Mouse (Mus musculus) forebrain, embryonic 10.5 days (tissue): ENCODE measurements around the gene Mycbpap. TPM values are rescaled to one million over a fixed set of nuclear protein-coding genes. Genes with fewer than 3 reads are reported as not detected.

Source experiments
- DNase-seq: peaks from one replicate; pipeline ENCODE4 v3.0.0-alpha.2; 2017; ENCODE audit warnings: low spot score; ENCODE audit errors: extremely low spot score
- H3K27ac ChIP-seq: fragments of 300-500 bp; sonication (generic); 2 replicates; pipeline ENCODE4 v1.5.1; 2016; ENCODE audit warnings: mild to moderate bottlenecking
- H3K27me3 ChIP-seq: fragments of 300-500 bp; sonication (generic); 2 replicates; pipeline ENCODE4 v1.6.1; 2016; ENCODE audit warnings: mild to moderate bottlenecking; ENCODE audit not compliant: poor library complexity, severe bottlenecking
- H3K36me3 ChIP-seq: fragments of 300-500 bp; sonication (generic); replicated peaks from 2 replicates; pipeline ENCODE4 v1.6.1; 2016; ENCODE audit warnings: mild to moderate bottlenecking, moderate library complexity
- H3K4me1 ChIP-seq: fragments of 300-500 bp; sonication (generic); 2 replicates; pipeline ENCODE4 v1.6.1; 2016
- H3K4me3 ChIP-seq: fragments of 300-500 bp; sonication (generic); 2 replicates; pipeline ENCODE4 v1.5.1; 2016; ENCODE audit warnings: mild to moderate bottlenecking, moderate library complexity
- H3K9me3 ChIP-seq: fragments of 300-500 bp; sonication (generic); 2 replicates; pipeline ENCODE4 v1.6.1; 2016; ENCODE audit warnings: mild to moderate bottlenecking, moderate library complexity
- WGBS: fragments of 180-500 bp; shearing (Covaris S2); methylation state at CpG from one replicate; pipeline ENCODE4 v1.1.7; 2016; 5-methylcytosine and 5-hydroxymethylcytosine counted together
- polyA plus RNA-seq: library from polyadenylated mRNA; unstranded; fragments of >200 nt; fragmentation: Nextera tagmentation; extraction: Ambion mirVana; gene quantifications from 2 replicates; pipeline ENCODE4 v1.2.1, GENCODE M21; 2016

The Mycbpap gene
- polyA plus RNA-seq, 1 experiment from 2014 or later: 3.4 TPM

- Histone ChIP-seq H3K27me3 (peaks cover 79% of the 10 kb centered on the region), H3K4me3 (no peak overlapping the region), H3K36me3 (no peaks in the 10 kb centered on the region), H3K27ac (no peak overlapping the region), H3K4me1 (peaks cover 39% of the 10 kb centered on the region), H3K9me3 (no peaks in the 10 kb centered on the region)
- WGBS: 77% methylated on average over 5 of the region's 5 CpGs
- no peak for DNase-seq
Measured at GRCm38 (mm10) chr11:94485223-94485622, 36.3 kb downstream of the Mycbpap start.

DNA sequence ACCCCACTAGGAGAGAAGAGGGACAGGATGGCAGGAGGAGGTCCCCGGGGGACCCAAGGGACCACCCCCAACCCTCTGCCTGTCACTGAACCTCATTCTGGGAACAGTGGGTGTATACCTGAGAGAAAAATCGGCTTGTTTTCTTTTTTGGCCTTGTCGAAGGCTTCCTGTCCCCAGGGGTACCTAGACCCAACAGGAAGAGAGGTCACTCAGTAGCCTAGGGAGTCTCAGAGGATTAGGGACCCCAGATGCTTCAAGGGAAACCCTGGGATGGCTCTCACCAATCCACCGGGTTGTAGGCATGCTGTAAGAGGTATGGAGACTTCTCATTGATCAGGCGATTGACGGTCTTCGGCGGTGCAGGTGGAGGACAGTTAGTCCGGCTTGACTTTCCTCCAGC is 36.9 kb downstream of the Mycbpap start:
- Histone ChIP-seq H3K4me1 (peaks cover 34% of the 10 kb centered on the region), H3K36me3 (no peaks in the 10 kb centered on the region), H3K27ac (no peak overlapping the region), H3K4me3 (no peak overlapping the region), H3K9me3 (no peaks in the 10 kb centered on the region), H3K27me3 (peaks cover 78% of the 10 kb centered on the region)
- DNase-seq: no peak
- WGBS: 90% methylated on average over 9 of the region's 9 CpGs

- no peak for DNase-seq
- WGBS: 84% methylated on average over 14 of the region's 14 CpGs
- no peak overlapping the region for H3K27ac ChIP-seq
- no peaks in the 10 kb centered on the region for H3K9me3 ChIP-seq
- no peaks in the 10 kb centered on the region for H3K36me3 ChIP-seq
- no peak overlapping the region for H3K4me3 ChIP-seq
- H3K27me3 ChIP-seq: peaks cover 76% of the 10 kb centered on the region
- peaks cover 28% of the 10 kb centered on the region for H3K4me1 ChIP-seq
Measured at GRCm38 (mm10) chr11:94483921-94484320, 37.6 kb downstream of the Mycbpap start.

DNA sequence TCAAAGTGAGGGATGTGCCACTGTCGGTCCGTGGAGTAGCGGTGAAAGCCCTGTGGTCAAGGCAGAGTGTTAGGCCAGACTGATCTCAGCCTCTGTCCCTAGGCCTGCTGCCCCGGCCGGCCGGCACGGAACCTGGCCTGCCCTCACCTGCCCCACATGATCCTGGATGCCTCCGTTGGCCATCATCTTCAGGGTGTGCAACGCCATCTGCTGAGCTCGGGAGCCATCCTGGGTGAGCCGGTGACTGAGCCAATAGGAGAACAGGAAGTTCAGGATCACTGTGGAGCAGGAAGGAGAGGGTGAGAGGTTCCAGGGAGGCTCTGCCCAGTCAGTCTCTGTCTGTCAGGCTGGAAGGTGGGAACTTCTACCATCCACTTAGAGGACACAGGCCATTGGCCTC is 38.1 kb downstream of the Mycbpap start:
- Histone ChIP-seq H3K4me3 (no peak overlapping the region), H3K9me3 (no peaks in the 10 kb centered on the region), H3K4me1 (peaks cover 25% of the 10 kb centered on the region), H3K27me3 (peaks cover 76% of the 10 kb centered on the region), H3K27ac (no peak overlapping the region), H3K36me3 (no peaks in the 10 kb centered on the region)
- 77% methylated on average over 11 of the region's 11 CpGs for WGBS
- DNase-seq: no peak

DNA sequence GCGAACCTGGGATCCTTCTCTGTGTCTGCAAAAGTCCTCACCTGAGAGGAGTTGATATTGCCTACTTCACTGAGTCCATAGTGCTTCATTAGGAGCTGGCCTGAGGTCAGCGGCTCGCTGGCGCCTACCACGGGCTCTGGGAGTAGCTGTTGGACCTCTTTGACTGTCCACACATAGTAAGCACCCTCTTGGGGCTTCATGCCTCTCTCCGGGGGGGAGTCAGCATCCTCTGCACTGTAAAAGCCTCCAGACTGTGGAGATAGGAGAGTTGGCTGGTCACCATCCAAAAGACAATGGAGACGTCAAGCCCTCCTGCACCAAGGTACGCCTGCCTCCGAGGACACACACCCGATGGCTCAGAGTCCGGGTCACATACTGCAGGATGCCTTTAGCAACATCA is 38.8 kb downstream of the Mycbpap start:
- 87% methylated on average over 11 of the region's 11 CpGs for WGBS
- Histone ChIP-seq H3K4me3 (no peak overlapping the region), H3K4me1 (peaks cover 21% of the 10 kb centered on the region), H3K36me3 (no peaks in the 10 kb centered on the region), H3K9me3 (no peaks in the 10 kb centered on the region), H3K27ac (no peak overlapping the region), H3K27me3 (peaks cover 76% of the 10 kb centered on the region)
- DNase-seq: no peak

DNA sequence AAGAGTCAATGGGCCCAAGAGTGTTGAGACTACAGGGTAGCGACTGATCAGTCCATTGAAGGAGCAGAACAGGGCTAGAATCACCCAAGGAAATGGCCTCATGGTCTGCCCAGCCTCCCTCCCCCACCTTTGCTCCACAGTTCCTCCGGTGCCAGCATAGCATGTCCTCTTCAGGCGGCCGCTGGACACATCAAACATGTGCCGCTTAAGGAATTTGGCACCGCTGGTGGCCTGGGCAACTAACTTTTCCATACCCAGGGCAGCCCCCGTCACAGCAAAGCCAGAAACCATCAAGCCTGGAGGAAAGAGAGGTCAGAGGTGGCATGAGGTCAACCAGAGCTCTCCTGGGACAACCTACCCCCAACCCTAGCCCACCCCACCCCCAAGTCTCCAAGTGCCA is 39.6 kb downstream of the Mycbpap start:
- no peak overlapping the region for H3K4me3 ChIP-seq
- H3K9me3 ChIP-seq: no peaks in the 10 kb centered on the region
- peaks cover 76% of the 10 kb centered on the region for H3K27me3 ChIP-seq
- no peak overlapping the region for H3K27ac ChIP-seq
- peaks cover 19% of the 10 kb centered on the region for H3K4me1 ChIP-seq
- no peak for DNase-seq
- WGBS: 91% methylated on average over 7 of the region's 7 CpGs
- no peaks in the 10 kb centered on the region for H3K36me3 ChIP-seq

DNA sequence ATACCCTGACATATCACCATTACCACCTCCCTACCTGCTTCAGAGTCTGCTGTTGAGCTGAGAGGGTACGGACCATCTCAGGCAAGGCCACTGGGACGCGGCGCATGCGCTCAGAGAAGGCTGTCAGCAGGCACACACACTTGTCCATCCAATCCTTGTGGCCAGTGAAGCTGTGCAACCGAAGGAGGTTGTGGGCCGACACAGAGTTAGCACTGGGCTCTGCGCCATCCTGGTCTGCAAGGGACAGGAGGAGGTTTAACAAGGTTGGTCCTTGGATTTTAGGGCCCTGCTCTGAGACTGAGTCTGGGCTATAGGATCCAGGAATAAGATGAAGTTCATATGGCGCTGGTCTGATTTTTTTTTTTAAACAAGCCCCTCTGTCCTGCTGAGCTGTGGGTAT is 41.2 kb downstream of the Mycbpap start:
- Histone ChIP-seq H3K4me3 (no peak overlapping the region), H3K36me3 (no peaks in the 10 kb centered on the region), H3K27ac (no peak overlapping the region), H3K9me3 (no peaks in the 10 kb centered on the region), H3K4me1 (peaks cover 23% of the 10 kb centered on the region), H3K27me3 (peaks cover 78% of the 10 kb centered on the region)
- DNase-seq: no peak
- WGBS: 91% methylated on average over 9 of the region's 9 CpGs

DNA sequence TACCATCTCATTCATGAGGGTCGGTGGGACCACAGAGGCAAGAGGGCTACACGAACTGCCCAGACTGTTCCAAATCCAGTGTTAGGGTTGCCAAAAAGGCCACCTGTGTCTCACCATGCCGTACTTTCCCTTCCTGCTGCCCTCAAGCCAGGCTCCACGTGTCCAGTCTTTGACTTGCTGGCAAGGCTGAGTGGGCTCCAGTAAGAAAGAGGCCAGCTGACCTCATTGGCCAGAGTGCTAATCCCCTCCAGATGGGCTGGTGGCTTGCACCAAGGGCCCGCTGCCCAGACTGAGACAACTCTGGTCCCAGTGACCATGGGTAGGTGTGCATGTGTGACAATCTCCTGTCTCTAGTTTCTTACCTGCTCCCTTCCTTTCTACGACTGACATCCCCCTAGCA is 43.9 kb downstream of the Mycbpap start:
- H3K4me3 ChIP-seq: no peak overlapping the region
- no peak for DNase-seq
- no peaks in the 10 kb centered on the region for H3K9me3 ChIP-seq
- no peaks in the 10 kb centered on the region for H3K36me3 ChIP-seq
- H3K4me1 ChIP-seq: peaks cover 42% of the 10 kb centered on the region
- WGBS: 65% methylated on average over 6 of the region's 6 CpGs
- peaks cover 83% of the 10 kb centered on the region for H3K27me3 ChIP-seq
- no peak overlapping the region for H3K27ac ChIP-seq

- Histone ChIP-seq H3K36me3 (no peaks in the 10 kb centered on the region), H3K9me3 (no peaks in the 10 kb centered on the region), H3K4me3 (no peak overlapping the region), H3K4me1 (peaks cover 62% of the 10 kb centered on the region), H3K27ac (no peak overlapping the region), H3K27me3 (peaks cover 95% of the 10 kb centered on the region)
- 17% methylated on average over 11 of the region's 11 CpGs for WGBS
- DNase-seq: no peak
Measured at GRCm38 (mm10) chr11:94475722-94476121, 45.8 kb downstream of the Mycbpap start.

DNA sequence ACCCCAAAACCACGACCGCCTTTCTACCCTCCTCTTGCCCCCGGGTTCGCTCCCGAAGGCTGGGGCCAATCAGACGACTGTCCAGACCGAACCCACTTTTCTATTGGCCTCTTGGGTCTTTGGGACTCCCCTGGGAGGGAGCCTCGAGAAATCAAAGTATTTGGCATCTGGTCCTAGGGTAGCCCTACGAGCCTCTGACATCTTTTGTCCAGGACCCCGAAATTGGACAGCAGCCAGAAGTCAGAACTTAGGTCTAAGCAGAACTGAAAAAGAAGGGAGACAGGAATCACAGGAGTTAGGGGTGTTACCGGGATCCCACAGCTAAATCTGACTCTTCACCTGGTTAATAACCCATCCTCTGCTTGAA is 47.0 kb downstream of the Mycbpap start:
- no peak for DNase-seq
- peaks cover 74% of the 10 kb centered on the region for H3K4me1 ChIP-seq
- 2% methylated on average over 11 of the region's 11 CpGs for WGBS
- peaks cover 96% of the 10 kb centered on the region for H3K27me3 ChIP-seq
- no peaks in the 10 kb centered on the region for H3K36me3 ChIP-seq
- peak overlapping the region; percentile 94 for H3K27ac ChIP-seq
- H3K4me3 ChIP-seq: peak overlapping the region; percentile 79
- no peaks in the 10 kb centered on the region for H3K9me3 ChIP-seq

- Histone ChIP-seq H3K4me1 (peaks cover 80% of the 10 kb centered on the region), H3K27ac (peak within 1 kb of the TSS; percentile 94), H3K9me3 (no peaks in the 10 kb centered on the region), H3K36me3 (no peaks in the 10 kb centered on the region), H3K27me3 (peaks cover 92% of the 10 kb centered on the region), H3K4me3 (peak within 1 kb of the TSS; percentile 79)
- peak; percentile 89 for DNase-seq
- under 1% methylated on average over 68 of the region's 71 CpGs for WGBS
Measured at GRCm38 (mm10) chr11:94473707-94474543, 47.6 kb downstream of the Mycbpap start, which contains the start of gene Cacna1g. Gene Cacna1g (minus strand): TSS chr11:94474198.

GRCm38 (mm10) chr11:94472916-94473706 is 48.4 kb downstream of the Mycbpap start:
- Histone ChIP-seq H3K27me3 (peaks cover 84% of the 10 kb centered on the region), H3K9me3 (no peaks in the 10 kb centered on the region), H3K27ac (peak overlapping the region; percentile 94), H3K4me1 (peaks cover 88% of the 10 kb centered on the region), H3K36me3 (no peaks in the 10 kb centered on the region), H3K4me3 (peak overlapping the region; percentile 79)
- WGBS: under 1% methylated on average over 52 of the region's 52 CpGs
- peak; percentile 61 for DNase-seq

- no peak for DNase-seq
- H3K27me3 ChIP-seq: peaks cover 79% of the 10 kb centered on the region
Measured at GRCm38 (mm10) chr11:94472585-94472915, 49.0 kb downstream of the Mycbpap start.

More at GRCm38 (mm10) chr11:94472585-94472915, 49.0 kb downstream of the Mycbpap start:
- Histone ChIP-seq H3K4me1 (peaks cover 89% of the 10 kb centered on the region), H3K27ac (peak overlapping the region; percentile 94), H3K9me3 (no peaks in the 10 kb centered on the region), H3K4me3 (peak overlapping the region; percentile 79), H3K36me3 (no peaks in the 10 kb centered on the region)
- under 1% methylated on average over 15 of the region's 15 CpGs for WGBS
